Mouse (Mus musculus): ENCODE measurements at regions not wholly inside any gene's neighbourhood (a gene's known extent, or its start where the extent isn't known, plus 50 kb on each side); places are given as distances from the start of the nearest gene placed in this dataset.

- Histone ChIP-seq H3K36me3 (ENCODE audit: insufficient read depth, low read length) (no peaks in the 10 kb centered on the region), H3K27ac (ENCODE audit: low read depth, low read length) (no peak overlapping the region), H3K4me3 (ENCODE audit: low read depth, low read length) (no peak overlapping the region), H3K9ac (replicated peaks; ENCODE audit: low read length, poor library complexity, severe bottlenecking) (no peak overlapping the region), H3K9me3 (ENCODE audit: low read length) (no peaks in the 10 kb centered on the region), H3K4me1 (ENCODE audit: insufficient read depth, low read length) (no peaks in the 10 kb centered on the region), H3K27me3 (ENCODE audit: insufficient read depth, low read length) (no peaks in the 10 kb centered on the region), H3K4me2 (ENCODE audit: low read depth, low read length, poor library complexity, severe bottlenecking) (no peak overlapping the region)
- no peak for TF ChIP-seq CTCF (IDR thresholded peaks at IDR 0.05)
- WGBS, result 54% methylated on average over 2 of the region's 2 CpGs
- DNase-seq (ENCODE audit: low spot score) (no peak), ATAC-seq (ENCODE audit: low FRiP score) (no peak)
Measured at GRCm38 (mm10) chr14:62084047-62084446, 208.3 kb upstream of the Rnaseh2b start.

- Histone ChIP-seq H3K27me3 (ENCODE audit: insufficient read depth, low read length) (no peaks in the 10 kb centered on the region), H3K9me3 (ENCODE audit: low read length) (no peaks in the 10 kb centered on the region), H3K4me2 (ENCODE audit: low read depth, low read length, poor library complexity, severe bottlenecking) (no peak overlapping the region), H3K36me3 (ENCODE audit: insufficient read depth, low read length) (no peaks in the 10 kb centered on the region), H3K27ac (ENCODE audit: low read depth, low read length) (no peak overlapping the region), H3K4me1 (ENCODE audit: insufficient read depth, low read length) (no peaks in the 10 kb centered on the region), H3K9ac (replicated peaks; ENCODE audit: low read length, poor library complexity, severe bottlenecking) (no peak overlapping the region), H3K4me3 (ENCODE audit: low read depth, low read length) (no peak overlapping the region)
- ATAC-seq (ENCODE audit: low FRiP score), result no peak
- no peak for DNase-seq (ENCODE audit: low spot score)
- TF ChIP-seq CTCF (IDR thresholded peaks at IDR 0.05), result no peak
- 82% methylated on average over 3 of the region's 3 CpGs for WGBS
Measured at GRCm38 (mm10) chr14:62088174-62088573, 204.2 kb upstream of the Rnaseh2b start.

- no peak for TF ChIP-seq CTCF (IDR thresholded peaks at IDR 0.05)
- ATAC-seq (ENCODE audit: low FRiP score) (no peak), DNase-seq (ENCODE audit: low spot score) (no peak)
- Histone ChIP-seq H3K27ac (ENCODE audit: low read depth, low read length) (no peak overlapping the region), H3K36me3 (ENCODE audit: insufficient read depth, low read length) (no peaks in the 10 kb centered on the region), H3K4me2 (ENCODE audit: low read depth, low read length, poor library complexity, severe bottlenecking) (no peak overlapping the region), H3K4me3 (ENCODE audit: low read depth, low read length) (no peak overlapping the region), H3K4me1 (ENCODE audit: insufficient read depth, low read length) (no peaks in the 10 kb centered on the region), H3K27me3 (ENCODE audit: insufficient read depth, low read length) (no peaks in the 10 kb centered on the region), H3K9ac (replicated peaks; ENCODE audit: low read length, poor library complexity, severe bottlenecking) (no peak overlapping the region), H3K9me3 (ENCODE audit: low read length) (no peaks in the 10 kb centered on the region)
- 90% methylated on average over 3 of the region's 3 CpGs for whole genome bisulfite sequencing
Measured at GRCm38 (mm10) chr14:62117532-62117931, 174.9 kb upstream of the Rnaseh2b start.

- Histone ChIP-seq H3K27ac (ENCODE audit: low read depth, low read length) (no peak overlapping the region), H3K36me3 (ENCODE audit: insufficient read depth, low read length) (no peaks in the 10 kb centered on the region), H3K9me3 (ENCODE audit: low read length) (no peaks in the 10 kb centered on the region), H3K27me3 (ENCODE audit: insufficient read depth, low read length) (no peaks in the 10 kb centered on the region), H3K9ac (replicated peaks; ENCODE audit: low read length, poor library complexity, severe bottlenecking) (no peak overlapping the region), H3K4me2 (ENCODE audit: low read depth, low read length, poor library complexity, severe bottlenecking) (no peak overlapping the region), H3K4me1 (ENCODE audit: insufficient read depth, low read length) (no peaks in the 10 kb centered on the region), H3K4me3 (ENCODE audit: low read depth, low read length) (no peak overlapping the region)
- DNase-seq (ENCODE audit: low spot score), result no peak
- 61% methylated on average over 2 of the region's 2 CpGs for WGBS
- TF ChIP-seq CTCF (IDR thresholded peaks at IDR 0.05), result no peak
- no peak for ATAC-seq (ENCODE audit: low FRiP score)
Measured at GRCm38 (mm10) chr14:62118542-62118953, 173.8 kb upstream of the Rnaseh2b start.

GRCm38 (mm10) chr14:62128918-62129317 lies 163.5 kb upstream of the Rnaseh2b start:
- no peak overlapping the region for H3K4me3 ChIP-seq (ENCODE audit: low read depth, low read length)
- ATAC-seq (ENCODE audit: low FRiP score) (no peak), DNase-seq (ENCODE audit: low spot score) (no peak)
- 88% methylated on average over 6 of the region's 6 CpGs for WGBS
- H3K4me1 ChIP-seq (ENCODE audit: insufficient read depth, low read length), result no peaks in the 10 kb centered on the region
- no peaks in the 10 kb centered on the region for H3K27me3 ChIP-seq (ENCODE audit: insufficient read depth, low read length)
- no peak overlapping the region for H3K4me2 ChIP-seq (ENCODE audit: low read depth, low read length, poor library complexity, severe bottlenecking)
- H3K27ac ChIP-seq (ENCODE audit: low read depth, low read length), result no peak overlapping the region
- no peaks in the 10 kb centered on the region for H3K36me3 ChIP-seq (ENCODE audit: insufficient read depth, low read length)
- H3K9ac ChIP-seq (replicated peaks; ENCODE audit: low read length, poor library complexity, severe bottlenecking), result no peak overlapping the region
- H3K9me3 ChIP-seq (ENCODE audit: low read length), result no peaks in the 10 kb centered on the region
- TF ChIP-seq CTCF (IDR thresholded peaks at IDR 0.05), result no peak

GRCm38 (mm10) chr14:62132353-62132816 lies 160.0 kb upstream of the Rnaseh2b start:
- peaks cover 5% of the 10 kb centered on the region; the same call in 1 of the 2 replicates for H3K9me3 ChIP-seq (ENCODE audit: low read length)
- TF ChIP-seq CTCF (IDR thresholded peaks at IDR 0.05), result no peak
- H3K4me2 ChIP-seq (ENCODE audit: low read depth, low read length, poor library complexity, severe bottlenecking), result no peak overlapping the region
- no peaks in the 10 kb centered on the region for H3K4me1 ChIP-seq (ENCODE audit: insufficient read depth, low read length)
- ATAC-seq (ENCODE audit: low FRiP score) (no peak), DNase-seq (ENCODE audit: low spot score) (no peak)
- H3K27me3 ChIP-seq (ENCODE audit: insufficient read depth, low read length), result no peaks in the 10 kb centered on the region
- WGBS, result 81% methylated on average over 8 of the region's 8 CpGs
- H3K9ac ChIP-seq (replicated peaks; ENCODE audit: low read length, poor library complexity, severe bottlenecking), result no peak overlapping the region
- no peak overlapping the region for H3K4me3 ChIP-seq (ENCODE audit: low read depth, low read length)
- no peaks in the 10 kb centered on the region for H3K36me3 ChIP-seq (ENCODE audit: insufficient read depth, low read length)
- H3K27ac ChIP-seq (ENCODE audit: low read depth, low read length), result no peak overlapping the region
